Mouse (Mus musculus): ENCODE results near the gene Olfr1477.

- TF ChIP-seq CTCF (IDR thresholded peaks at IDR 0.05) (no peak), EP300 (IDR thresholded peaks at IDR 0.05; ENCODE audit: insufficient read depth, low read depth, low read length) (no peak)
These were observed 44.4 kb upstream of the Olfr1477 start, which contains the start of gene Olfr1472 for GRCm38 (mm10) chr19:13455986-13456385.
